Mouse (Mus musculus): ENCODE data around the gene Amt. TPM values are rescaled to one million over a fixed set of nuclear protein-coding genes. Genes with fewer than 3 reads are reported as not detected.
A peak's percentile ranks its signal among the peaks of the same experiment; 100 is the strongest.
"Not testable (repeated sequence)": the region's sequence is repeated elsewhere in the genome, so short reads cannot be mapped to it uniquely, and the experiment has no call there.

Gene Amt
- polyA plus RNA-seq, 1 experiment from 2014 or later, result 14.6 TPM

DNA sequence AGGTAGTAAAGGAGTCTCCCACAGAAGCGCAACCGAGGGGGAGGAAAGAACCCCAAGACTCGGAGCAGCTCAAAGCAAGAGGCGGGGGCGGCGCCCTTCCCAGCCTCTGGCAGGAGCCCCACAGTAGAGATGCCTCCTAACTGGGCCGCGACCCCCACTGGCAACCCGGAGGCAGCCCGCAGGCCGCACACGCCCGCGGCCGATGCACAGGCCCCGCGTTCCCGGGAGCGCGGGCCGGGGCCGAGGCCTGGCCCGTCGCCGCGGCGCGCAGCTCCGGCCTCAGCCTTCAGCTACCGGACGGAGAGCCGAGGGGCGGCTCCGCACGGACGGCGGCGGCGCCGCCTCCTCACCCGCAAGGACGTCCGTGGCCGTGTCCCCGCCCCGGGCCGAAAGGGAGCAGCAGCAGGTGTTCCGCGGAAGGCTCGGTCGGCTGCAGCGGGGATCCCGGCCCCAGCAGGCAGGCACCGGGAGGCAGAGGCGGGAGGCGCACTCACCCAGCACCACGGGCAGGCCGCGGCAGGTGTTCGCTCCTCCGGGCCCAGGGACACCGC is 33.4 kb upstream of the Amt start:
- H3K9ac ChIP-seq (replicated peaks; ENCODE audit: low read length), result peak overlapping the region; percentile 80
- no peaks in the 10 kb centered on the region for H3K27me3 ChIP-seq (ENCODE audit: control insufficient read depth, insufficient read depth, low read length)
- H3K4me3 ChIP-seq (ENCODE audit: low read depth, low read length), result peak overlapping the region; percentile 85
- H3K27ac ChIP-seq (replicated peaks; ENCODE audit: low read depth, low read length), result peak overlapping the region; percentile 83
- H3K9me3 ChIP-seq (replicated peaks; ENCODE audit: control insufficient read depth, low read length), result no peaks in the 10 kb centered on the region
- under 1% methylated on average over 61 of the region's 62 CpGs for WGBS
- ATAC-seq (replicated peaks; ENCODE audit: insufficient number of reproducible peaks, low FRiP score, low TSS enrichment, low read depth) (peak; percentile 41), DNase-seq (ENCODE audit: low spot score) (peak; percentile 42)
- peak overlapping the region; percentile 68 for H3K4me2 ChIP-seq (ENCODE audit: low read depth, low read length)
- no peaks in the 10 kb centered on the region for H3K36me3 ChIP-seq (replicated peaks; ENCODE audit: control insufficient read depth, insufficient read depth, low read depth, low read length)
- H3K4me1 ChIP-seq (ENCODE audit: control insufficient read depth, insufficient read depth, low read length), result peaks cover 7% of the 10 kb centered on the region; the same call in 1 of the 2 replicates

DNA sequence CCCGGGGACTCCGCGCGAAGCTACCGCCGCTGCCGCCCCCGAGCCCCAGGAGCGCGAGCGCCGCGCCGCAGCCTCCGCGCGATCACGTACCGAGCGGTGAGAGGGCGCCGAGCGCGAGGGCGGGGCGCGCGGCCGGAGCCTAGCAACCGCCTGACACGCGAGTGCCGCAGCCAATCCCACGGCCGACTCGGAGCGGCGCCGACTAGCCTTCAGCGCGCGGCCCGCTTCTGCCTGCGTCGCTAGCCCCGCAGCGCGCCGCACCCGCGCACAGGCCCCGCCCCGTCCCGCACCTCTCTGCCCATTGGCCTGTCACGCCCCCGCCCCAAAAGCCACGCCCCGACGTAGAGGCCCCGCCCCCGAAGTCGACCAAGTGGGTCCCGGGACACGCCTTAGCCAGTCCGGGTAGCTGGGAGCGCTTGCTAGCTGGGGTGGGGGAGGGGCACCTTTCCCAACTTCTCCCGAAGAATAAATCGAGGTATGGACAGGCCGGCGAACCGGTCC is 32.9 kb upstream of the Amt start, which contains the start of gene Dag1:
Dag1 (minus strand) TSS at position 269 of the 501 bp plus-strand sequence.
- WGBS, result under 1% methylated on average over 62 of the region's 71 CpGs
- peak within 1 kb of the TSS; percentile 68 for H3K4me2 ChIP-seq (ENCODE audit: low read depth, low read length)
- ATAC-seq (replicated peaks; ENCODE audit: insufficient number of reproducible peaks, low FRiP score, low TSS enrichment, low read depth), result peak; percentile 98
- H3K9me3 ChIP-seq (replicated peaks; ENCODE audit: control insufficient read depth, low read length), result no peaks in the 10 kb centered on the region
- peak within 1 kb of the TSS; percentile 85 for H3K4me3 ChIP-seq (ENCODE audit: low read depth, low read length)
- H3K9ac ChIP-seq (replicated peaks; ENCODE audit: low read length), result peak within 1 kb of the TSS; percentile 80
- peak; percentile 98 for DNase-seq (ENCODE audit: low spot score)
- H3K4me1 ChIP-seq (ENCODE audit: control insufficient read depth, insufficient read depth, low read length), result peaks cover 7% of the 10 kb centered on the region; the same call in 1 of the 2 replicates
- no peaks in the 10 kb centered on the region for H3K36me3 ChIP-seq (replicated peaks; ENCODE audit: control insufficient read depth, insufficient read depth, low read depth, low read length)
- no peaks in the 10 kb centered on the region for H3K27me3 ChIP-seq (ENCODE audit: control insufficient read depth, insufficient read depth, low read length)
- H3K27ac ChIP-seq (replicated peaks; ENCODE audit: low read depth, low read length), result peak within 1 kb of the TSS; percentile 83

DNA sequence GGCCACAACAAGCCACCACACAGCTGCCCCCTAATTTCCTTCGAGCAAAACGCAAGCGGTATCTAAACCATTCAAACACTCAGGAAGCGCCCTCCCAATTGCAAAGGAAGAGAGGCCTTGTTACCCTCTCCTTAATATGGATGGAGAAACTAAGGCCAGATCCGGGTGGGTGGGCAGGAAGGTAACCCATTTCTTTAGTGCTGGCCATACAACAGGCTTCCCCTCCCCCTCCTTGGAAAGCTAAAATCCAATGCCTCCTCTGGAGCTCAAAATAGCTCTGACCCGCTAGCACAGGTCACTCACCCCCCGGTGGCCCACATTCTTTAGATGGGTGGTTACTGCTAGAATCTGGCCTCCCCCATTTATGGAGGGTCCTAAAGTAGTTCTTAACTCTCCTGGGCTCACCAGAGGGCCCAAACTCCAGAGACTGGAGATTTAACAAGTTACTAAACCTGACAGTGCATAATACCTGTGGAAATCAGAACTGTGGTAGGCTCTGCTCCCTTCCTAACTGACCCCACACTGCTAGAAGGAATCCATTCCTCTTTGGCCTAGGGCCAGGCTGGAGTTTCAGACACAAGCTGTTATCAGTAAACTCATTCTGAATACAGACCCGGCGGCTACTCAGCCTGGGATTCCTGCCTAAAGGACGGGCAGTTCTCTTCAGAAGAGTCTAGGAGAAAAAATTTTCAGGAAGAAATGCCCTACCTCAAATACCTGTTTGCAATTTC is 32.3 kb upstream of the Amt start:
- Histone ChIP-seq H3K4me1 (ENCODE audit: control insufficient read depth, insufficient read depth, low read length) (peaks cover 7% of the 10 kb centered on the region; the same call in 1 of the 2 replicates), H3K27ac (replicated peaks; ENCODE audit: low read depth, low read length) (peak overlapping the region; percentile 72), H3K9me3 (replicated peaks; ENCODE audit: control insufficient read depth, low read length) (no peaks in the 10 kb centered on the region), H3K4me2 (ENCODE audit: low read depth, low read length) (peak overlapping the region; percentile 68), H3K9ac (replicated peaks; ENCODE audit: low read length) (peak overlapping the region; percentile 62), H3K27me3 (ENCODE audit: control insufficient read depth, insufficient read depth, low read length) (no peaks in the 10 kb centered on the region), H3K4me3 (ENCODE audit: low read depth, low read length) (peak overlapping the region; percentile 85), H3K36me3 (replicated peaks; ENCODE audit: control insufficient read depth, insufficient read depth, low read depth, low read length) (no peaks in the 10 kb centered on the region)
- DNase-seq (ENCODE audit: low spot score), result peak; percentile 17
- peak; percentile 7 for ATAC-seq (replicated peaks; ENCODE audit: insufficient number of reproducible peaks, low FRiP score, low TSS enrichment, low read depth)
- WGBS, result 10% methylated on average over 10 of the region's 10 CpGs

DNA sequence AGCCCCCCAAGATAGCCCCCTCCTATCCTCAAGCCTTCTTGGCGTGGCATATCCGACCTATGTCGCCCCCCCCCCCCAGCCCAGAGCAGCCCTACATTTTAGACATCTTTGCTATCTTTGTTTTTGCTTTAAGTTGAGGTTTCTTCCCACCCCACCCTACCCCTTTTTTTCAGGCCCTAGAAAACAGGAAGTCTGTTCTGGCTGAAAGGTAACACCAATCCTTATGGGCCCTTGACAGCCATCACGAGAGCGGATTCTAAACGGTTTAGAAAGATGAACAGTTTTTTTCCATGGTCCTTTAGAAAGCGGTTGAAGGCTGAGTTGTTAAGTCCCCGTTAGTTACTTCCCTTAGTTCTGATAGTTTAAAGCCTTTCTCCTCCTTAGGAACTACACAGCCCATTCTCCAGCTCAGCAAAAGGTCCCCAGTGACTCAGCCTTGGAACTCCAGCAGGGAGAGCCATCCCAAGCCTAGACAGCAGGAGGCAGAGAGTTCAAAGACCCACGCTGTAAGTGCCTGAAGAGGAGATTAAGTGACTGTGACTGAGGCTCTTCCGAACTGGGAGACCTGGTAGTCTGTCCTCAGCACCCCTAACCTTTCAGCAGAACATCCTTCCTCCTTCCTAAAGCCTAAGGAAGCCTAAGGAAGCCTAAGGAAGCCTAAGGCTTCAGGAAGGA is 30.3 kb upstream of the Amt start:
- Histone ChIP-seq H3K9ac (replicated peaks; ENCODE audit: low read length) (no peak overlapping the region), H3K4me2 (ENCODE audit: low read depth, low read length) (no peak overlapping the region), H3K4me1 (ENCODE audit: control insufficient read depth, insufficient read depth, low read length) (peaks cover 7% of the 10 kb centered on the region; the same call in 1 of the 2 replicates), H3K27me3 (ENCODE audit: control insufficient read depth, insufficient read depth, low read length) (no peaks in the 10 kb centered on the region), H3K36me3 (replicated peaks; ENCODE audit: control insufficient read depth, insufficient read depth, low read depth, low read length) (no peaks in the 10 kb centered on the region), H3K27ac (replicated peaks; ENCODE audit: low read depth, low read length) (no peak overlapping the region), H3K4me3 (ENCODE audit: low read depth, low read length) (no peak overlapping the region), H3K9me3 (replicated peaks; ENCODE audit: control insufficient read depth, low read length) (no peaks in the 10 kb centered on the region)
- no peak for ATAC-seq (replicated peaks; ENCODE audit: insufficient number of reproducible peaks, low FRiP score, low TSS enrichment, low read depth)
- 54% methylated on average over 10 of the region's 10 CpGs for WGBS
- no peak for DNase-seq (ENCODE audit: low spot score)

DNA sequence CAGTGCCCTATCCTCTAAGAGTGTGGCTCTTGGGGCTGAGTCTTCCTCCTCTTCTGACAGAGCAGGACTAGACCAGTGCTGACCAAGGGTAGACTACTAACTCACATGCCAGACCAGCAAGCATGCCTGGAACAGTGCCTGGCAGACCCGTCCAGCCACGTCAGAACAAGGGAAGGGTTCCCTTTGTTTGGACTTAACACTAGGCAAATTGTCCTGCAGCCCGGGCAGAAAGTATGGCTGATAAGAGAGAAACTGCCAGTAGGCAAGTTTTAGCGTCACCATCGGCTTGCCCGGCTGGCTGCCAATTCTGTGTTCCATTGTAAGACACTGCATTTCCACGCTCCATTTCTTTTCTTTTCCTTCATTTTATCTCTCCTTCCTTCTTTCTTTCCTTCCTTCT is 29.0 kb upstream of the Amt start:
- 80% methylated on average over 7 of the region's 7 CpGs for WGBS
- ATAC-seq (replicated peaks; ENCODE audit: insufficient number of reproducible peaks, low FRiP score, low TSS enrichment, low read depth) (no peak), DNase-seq (ENCODE audit: low spot score) (no peak)
- Histone ChIP-seq H3K27me3 (ENCODE audit: control insufficient read depth, insufficient read depth, low read length) (no peaks in the 10 kb centered on the region), H3K9ac (replicated peaks; ENCODE audit: low read length) (no peak overlapping the region), H3K27ac (replicated peaks; ENCODE audit: low read depth, low read length) (no peak overlapping the region), H3K4me2 (ENCODE audit: low read depth, low read length) (no peak overlapping the region), H3K4me1 (ENCODE audit: control insufficient read depth, insufficient read depth, low read length) (peaks cover 4% of the 10 kb centered on the region; the same call in 1 of the 2 replicates), H3K4me3 (ENCODE audit: low read depth, low read length) (no peak overlapping the region), H3K9me3 (replicated peaks; ENCODE audit: control insufficient read depth, low read length) (no peaks in the 10 kb centered on the region), H3K36me3 (replicated peaks; ENCODE audit: control insufficient read depth, insufficient read depth, low read depth, low read length) (no peaks in the 10 kb centered on the region)

DNA sequence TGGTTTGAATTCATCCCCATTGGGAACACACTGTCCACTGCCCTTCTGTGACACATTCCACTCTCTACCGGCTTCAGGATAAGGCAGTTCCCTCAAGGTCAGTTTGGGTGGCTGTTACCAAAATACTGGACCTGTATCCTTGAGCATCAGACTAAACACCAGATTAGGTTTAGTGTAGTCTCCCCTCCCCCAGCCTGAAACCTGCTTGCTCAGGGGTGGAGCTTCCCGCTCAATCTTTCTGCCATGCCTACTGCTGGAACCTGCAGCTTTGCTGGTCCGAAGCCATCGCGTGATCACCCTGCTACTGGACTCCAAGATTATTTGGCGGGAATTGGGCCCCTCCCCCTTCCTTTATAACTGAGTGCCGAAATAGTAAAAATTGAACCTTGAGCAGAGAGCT is 28.0 kb upstream of the Amt start:
- H3K36me3 ChIP-seq (replicated peaks; ENCODE audit: control insufficient read depth, insufficient read depth, low read depth, low read length); ATAC-seq (replicated peaks; ENCODE audit: insufficient number of reproducible peaks, low FRiP score, low TSS enrichment, low read depth); H3K27ac ChIP-seq (replicated peaks; ENCODE audit: low read depth, low read length); H3K4me1 ChIP-seq (ENCODE audit: control insufficient read depth, insufficient read depth, low read length); H3K27me3 ChIP-seq (ENCODE audit: control insufficient read depth, insufficient read depth, low read length); H3K4me3 ChIP-seq (ENCODE audit: low read depth, low read length); H3K9me3 ChIP-seq (replicated peaks; ENCODE audit: control insufficient read depth, low read length); H3K4me2 ChIP-seq (ENCODE audit: low read depth, low read length); DNase-seq (ENCODE audit: low spot score); H3K9ac ChIP-seq (replicated peaks; ENCODE audit: low read length): not testable (repeated sequence)
- 87% methylated on average over 6 of the region's 7 CpGs for WGBS

DNA sequence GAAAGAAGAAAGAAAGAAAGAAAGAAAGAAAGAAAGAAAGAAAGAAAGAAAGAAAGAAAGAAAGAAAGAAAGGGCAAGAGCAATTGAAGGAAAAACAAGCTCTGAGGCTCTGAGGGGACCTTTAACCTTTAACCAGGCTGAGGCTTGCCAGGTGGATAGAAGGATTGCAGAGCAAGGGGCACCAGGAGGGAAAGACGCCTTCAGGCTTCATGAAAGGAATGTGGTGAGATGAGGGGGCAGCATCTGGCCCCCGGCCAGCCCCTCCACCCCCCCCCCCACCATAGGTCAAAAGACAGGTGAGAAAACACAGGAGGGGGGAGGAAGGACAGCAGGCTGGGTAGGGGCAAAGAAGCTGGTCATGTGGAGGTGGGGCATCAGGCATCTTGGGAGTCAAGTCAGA is 24.7 kb upstream of the Amt start:
- Histone ChIP-seq H3K4me2 (ENCODE audit: low read depth, low read length) (no peak overlapping the region), H3K36me3 (replicated peaks; ENCODE audit: control insufficient read depth, insufficient read depth, low read depth, low read length) (no peaks in the 10 kb centered on the region), H3K4me3 (ENCODE audit: low read depth, low read length) (no peak overlapping the region), H3K4me1 (ENCODE audit: control insufficient read depth, insufficient read depth, low read length) (no peaks in the 10 kb centered on the region), H3K9ac (replicated peaks; ENCODE audit: low read length) (no peak overlapping the region), H3K27ac (replicated peaks; ENCODE audit: low read depth, low read length) (no peak overlapping the region), H3K27me3 (ENCODE audit: control insufficient read depth, insufficient read depth, low read length) (no peaks in the 10 kb centered on the region), H3K9me3 (replicated peaks; ENCODE audit: control insufficient read depth, low read length) (no peaks in the 10 kb centered on the region)
- DNase-seq (ENCODE audit: low spot score) (no peak), ATAC-seq (replicated peaks; ENCODE audit: insufficient number of reproducible peaks, low FRiP score, low TSS enrichment, low read depth) (no peak)
- WGBS, result 10% methylated on average over 2 of the region's 2 CpGs
